11 mouse cellular contexts compared by ENCODE assay signal in the genomic region with DNA sequence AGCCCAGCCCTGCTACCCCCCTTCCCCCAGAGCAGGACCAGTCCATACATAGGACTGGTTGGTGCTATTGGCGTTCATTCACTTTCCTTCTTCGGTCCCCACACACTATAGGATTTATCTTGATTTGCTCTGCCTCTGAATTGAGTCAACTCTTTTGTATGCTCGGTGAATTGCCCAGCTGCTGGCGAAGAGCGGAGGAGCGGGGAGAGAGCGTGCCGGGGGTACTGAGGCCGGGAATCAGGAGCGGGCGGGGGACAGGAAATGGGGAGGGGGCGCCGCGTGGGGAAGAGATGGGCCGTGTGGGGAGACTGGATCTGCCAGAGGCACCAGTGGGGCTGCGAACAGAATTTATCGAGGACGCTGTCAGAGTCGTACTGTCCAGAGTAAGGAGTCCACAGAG. TPM values are rescaled to one million over a fixed set of nuclear protein-coding genes. Genes with fewer than 3 reads are reported as not detected.
A peak's percentile ranks its signal among the peaks of the same experiment; 100 is the strongest.
DNase-seq lines count a peak whose midpoint lies in the region; ATAC-seq and TF ChIP-seq lines count a peak whose summit lies in the region.
"Had no signal": no experiment of that assay in that cellular context is flagged by ENCODE, and none has a peak within 500 bp of the region (broad histone marks: within the 10 kb centered on the region; RNA-seq: fewer than 3 reads in every experiment).

No protein-coding gene starts in this region.

- no peak for TF ChIP-seq CTCF in gastrocnemius, adult 2 months (IDR thresholded peaks at IDR 0.05)
- TF ChIP-seq CTCF in stomach, postnatal 0 days (IDR thresholded peaks at IDR 0.05; ENCODE audit: low read depth) = no peak

- 7% methylated on average over 19 of the region's 19 CpGs for WGBS in limb, embryonic 15.5 days
- WGBS in stomach, postnatal 0 days = 6% methylated on average over 19 of the region's 19 CpGs

- no peak overlapping the region for H3K27ac ChIP-seq in gastrocnemius, adult 2 months
- H3K27ac ChIP-seq in limb, embryonic 15.5 days = no peak overlapping the region
- no peak overlapping the region for H3K27ac ChIP-seq in stomach, postnatal 0 days (replicated peaks)
- H3K27ac ChIP-seq: layer of hippocampus, adult 2 months had no signal

- H3K27me3 ChIP-seq in limb, embryonic 15.5 days = peaks cover 99% of the 10 kb centered on the region
- peaks cover 31% of the 10 kb centered on the region; the same call in 1 of the 2 replicates for H3K27me3 ChIP-seq in stomach, postnatal 0 days (ENCODE audit: control insufficient read depth, insufficient read depth, low read length)

- no peak for DNase-seq in gastrocnemius, adult 2 months
- no peak for DNase-seq in gastrocnemius, postnatal 14 days
- DNase-seq in retina, postnatal 1 day = peak; percentile 20
- DNase-seq in retina, embryonic 14.5 days (ENCODE audit: low spot score) = no peak
- no peak for DNase-seq in stomach, postnatal 0 days (ENCODE audit: low spot score)
- no peak for DNase-seq in embryo, embryonic 9.5 days (ENCODE audit: extremely low spot score)
- DNase-seq in thymus, postnatal 25 days = no peak
- DNase-seq: cerebellum, adult 2 months had no signal

- H3K4me1 ChIP-seq in limb, embryonic 15.5 days = peaks cover 60% of the 10 kb centered on the region
- H3K4me1 ChIP-seq in stomach, postnatal 0 days (replicated peaks; ENCODE audit: control insufficient read depth, insufficient read depth) = 0 out of 2 replicates have a peak, but pooled peaks cover 3% of the 10 kb centered on the region

- intact Hi-C loops in gastrocnemius, adult 2 months (cut with DNase I) = no loop called here
- intact Hi-C loops in gastrocnemius, postnatal 14 days (cut with DNase I; ENCODE audit: low total_unique reads) = no loop called here

- no peak for ATAC-seq in limb, embryonic 15.5 days (ENCODE audit: insufficient number of reproducible peaks, low FRiP score, low TSS enrichment, low read depth)
- ATAC-seq in stomach, postnatal 0 days (ENCODE audit: low FRiP score, low TSS enrichment) = no peak

- H3K9me3 ChIP-seq in limb, embryonic 15.5 days = no peaks in the 10 kb centered on the region
- H3K9me3 ChIP-seq in stomach, postnatal 0 days (ENCODE audit: control insufficient read depth, low read length) = no peaks in the 10 kb centered on the region

- H3K9ac ChIP-seq in limb, embryonic 15.5 days = no peak overlapping the region
- no peak overlapping the region for H3K9ac ChIP-seq in stomach, postnatal 0 days (ENCODE audit: low read length)

- TF ChIP-seq EP300 in stomach, postnatal 0 days (optimal IDR thresholded peaks at IDR 0.05) = no peak

- peak overlapping the region; percentile 97; the same call in 1 of the 2 replicates for H3K4me2 ChIP-seq in limb, embryonic 15.5 days
- peak overlapping the region; percentile 77; the same call in 1 of the 2 replicates for H3K4me2 ChIP-seq in stomach, postnatal 0 days (replicated peaks; ENCODE audit: low read depth)

- H3K36me3 ChIP-seq in limb, embryonic 15.5 days = no peaks in the 10 kb centered on the region
- no peaks in the 10 kb centered on the region for H3K36me3 ChIP-seq in stomach, postnatal 0 days (ENCODE audit: control insufficient read depth, insufficient read depth, low read length)

- H3K4me3 ChIP-seq in gastrocnemius, adult 2 months = peak overlapping the region; percentile 67
- H3K4me3 ChIP-seq in limb, embryonic 15.5 days = peak overlapping the region; percentile 50
- peak overlapping the region; percentile 43; the same call in 1 of the 2 replicates for H3K4me3 ChIP-seq in stomach, postnatal 0 days (ENCODE audit: low read depth, low read length)

RNA-seq across cellular contexts. Expression of a gene that starts 3.8 kb away (rescaled TPM):
- total RNA-seq in gastrocnemius, adult 2 months (2021) = not detected
- total RNA-seq in gastrocnemius, postnatal 14 days (2021) = under 1 TPM; 0.09 to 0.25 TPM
- 1.2 and 1.3 TPM in 2 replicates for polyA plus RNA-seq in limb, embryonic 15.5 days (2015; fragmentation: Nextera tagmentation; extraction: Ambion mirVana)
- polyA plus RNA-seq in stomach, postnatal 0 days (2015; fragmentation: Nextera tagmentation; extraction: Ambion mirVana) = 0.12 and 0.13 TPM in 2 replicates
- total RNA-seq: gastrocnemius, adult 18-20 months had no signal
